Mouse (Mus musculus) embryonic fibroblast, embryonic 13.5 days (primary cell): ENCODE data around the gene Sept9.

Experiments used
- CTCF ChIP-seq: IDR thresholded peaks from 2 replicates; pipeline ENCODE4 v1.5.1; 2011; ENCODE audit warnings: mild to moderate bottlenecking, control low read depth, low read length, moderate library complexity, borderline replicate concordance; ENCODE audit not compliant: insufficient read depth
- POLR2A ChIP-seq: IDR thresholded peaks from 2 replicates; pipeline ENCODE4 v1.6.1; 2011; ENCODE audit warnings: low read depth, mild to moderate bottlenecking, control low read depth, low read length, moderate library complexity

DNA sequence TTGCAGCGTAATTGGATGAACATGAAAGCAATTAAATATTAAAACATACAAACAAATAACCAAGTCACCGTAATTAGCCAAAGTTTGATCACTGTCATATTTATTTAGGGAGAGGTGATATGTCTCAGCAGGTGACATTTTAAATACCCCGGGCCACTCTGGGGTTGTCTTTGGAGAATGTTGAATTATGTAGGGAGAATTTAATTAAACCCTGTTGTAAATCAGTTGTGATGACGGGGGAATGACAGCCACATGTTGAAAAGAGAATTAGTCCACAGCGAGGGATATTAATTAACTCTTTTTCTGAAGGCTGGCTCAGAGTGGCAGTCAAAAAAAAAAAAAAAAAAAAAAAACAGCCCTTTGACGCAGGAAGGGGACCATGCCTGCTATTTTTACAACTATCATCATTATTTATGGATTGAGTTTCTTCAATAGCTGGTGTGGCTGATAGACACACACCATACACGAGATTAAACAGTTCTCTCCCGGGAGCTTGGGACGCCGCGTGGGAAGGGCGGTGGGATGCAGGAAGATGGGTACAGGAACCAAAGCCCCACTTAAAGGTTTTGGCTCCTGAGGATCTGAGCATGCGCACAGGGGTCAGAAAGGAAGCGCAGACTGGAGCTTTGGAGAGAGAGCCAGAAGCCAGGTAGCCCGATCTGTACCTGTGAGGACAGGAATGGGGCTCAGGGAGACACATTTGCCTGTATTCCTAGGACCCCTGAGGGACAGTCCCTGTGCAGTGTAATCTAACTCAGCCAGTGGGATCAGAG lies 186.1 kb downstream of the Sept9 start:
- TF ChIP-seq POLR2A (no peak), CTCF (no peak)
